Mouse (Mus musculus): ENCODE measurements at regions not wholly inside any gene's neighbourhood (a gene's known extent, or its start where the extent isn't known, plus 50 kb on each side); places are given as distances from the start of the nearest gene placed in this dataset.
A peak's percentile ranks its signal among the peaks of the same experiment; 100 is the strongest.

DNA sequence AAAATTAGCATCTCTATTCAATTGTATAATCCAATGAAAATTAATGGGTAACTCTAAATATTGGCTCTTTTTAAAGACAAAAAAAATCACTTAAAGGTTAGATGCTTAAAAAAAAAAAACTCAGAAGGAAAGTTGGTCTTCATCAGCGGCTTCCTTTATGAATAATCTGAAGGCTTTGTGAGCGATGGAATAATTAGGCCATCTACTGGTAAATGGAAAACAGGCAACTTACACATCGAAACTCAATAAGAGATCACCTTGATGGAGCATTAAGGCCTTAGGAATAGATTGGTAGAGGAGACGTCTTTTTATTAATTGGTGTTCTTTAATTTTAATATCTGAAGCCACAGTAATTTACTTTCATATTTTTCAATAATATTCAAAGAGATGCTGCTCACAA, 218.6 kb upstream of the Tacr3 start:
- DNase-seq: no peak

DNA sequence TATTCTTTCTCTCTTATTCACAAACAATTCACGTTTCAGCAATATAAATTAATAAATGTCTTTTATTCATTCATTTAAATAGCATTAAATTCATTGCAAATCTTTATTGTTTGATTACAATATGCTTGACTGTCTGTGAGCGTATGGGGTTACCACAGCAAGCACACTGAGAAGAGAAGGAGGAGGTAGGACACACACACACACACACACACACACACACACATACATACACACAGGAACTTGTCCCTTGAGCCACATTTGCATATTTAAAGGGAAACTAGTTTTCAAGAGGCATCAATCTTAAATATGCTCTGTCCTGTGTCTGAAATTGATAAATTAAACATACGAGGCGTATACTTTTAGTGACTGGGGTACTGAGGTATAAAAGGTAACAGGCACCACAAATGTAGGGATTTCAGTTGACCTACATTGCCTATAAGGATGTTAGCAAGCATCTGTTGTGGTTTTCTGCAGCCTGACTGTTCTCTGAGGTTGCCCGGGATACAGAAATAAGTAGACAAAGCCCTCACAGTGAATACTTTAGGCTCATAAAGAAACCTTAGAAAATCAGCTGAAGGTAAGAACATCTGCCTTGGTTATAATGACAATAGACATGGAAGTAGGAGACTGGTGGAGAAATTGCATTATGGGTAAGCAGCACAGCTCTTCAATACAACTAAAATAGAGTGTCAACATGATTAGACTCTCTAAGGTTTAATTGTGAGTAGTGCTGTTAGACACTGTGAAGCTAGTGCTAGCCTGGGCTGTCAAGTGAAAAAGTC, 217.1 kb upstream of the Tacr3 start:
- no peak for DNase-seq

GRCm38 (mm10) chr3:134612298-134612616, 216.6 kb upstream of the Tacr3 start:
- no peak for DNase-seq

GRCm38 (mm10) chr3:134629166-134630134, 199.4 kb upstream of the Tacr3 start:
- DNase-seq: peak; percentile 3

DNA sequence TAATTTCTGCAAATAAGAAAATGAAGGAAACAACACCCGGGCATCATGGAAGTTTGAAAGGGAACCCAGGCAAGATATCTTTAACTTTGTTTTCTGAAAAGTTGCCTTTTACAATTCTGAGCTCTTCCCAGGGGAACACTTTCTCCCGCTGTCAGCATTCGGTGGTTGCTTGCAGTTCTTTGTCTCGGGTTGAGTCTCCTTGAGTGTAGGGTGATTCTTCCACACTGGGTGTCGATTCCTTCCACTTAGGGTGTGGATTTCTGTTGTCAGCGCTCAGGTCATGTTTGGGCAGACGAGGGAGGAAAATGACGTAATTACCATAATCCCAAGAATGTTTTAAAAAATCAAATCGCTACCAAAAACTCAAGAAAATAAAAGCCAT, 198.7 kb upstream of the Tacr3 start:
- no peak for DNase-seq

GRCm38 (mm10) chr3:134648727-134649445, 179.9 kb upstream of the Tacr3 start:
- no peak for DNase-seq

DNA sequence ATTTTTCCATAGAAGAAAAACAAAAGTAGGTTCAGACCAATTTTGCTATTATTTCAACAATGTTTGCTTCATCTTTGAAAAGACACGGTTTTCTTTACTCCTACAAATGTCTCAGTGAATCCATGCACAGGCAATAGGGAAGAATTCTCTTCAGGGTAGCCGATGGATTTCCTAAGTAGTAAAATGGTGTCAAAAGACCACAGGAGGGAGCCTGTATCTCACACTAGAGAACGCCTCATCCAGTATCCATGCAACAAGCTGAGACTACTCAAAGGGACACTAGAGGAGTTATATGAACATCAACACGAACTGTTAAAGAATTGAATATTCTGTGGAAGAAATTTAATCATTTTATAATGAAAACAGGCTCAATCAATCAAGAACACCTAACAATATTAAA, 174.8 kb upstream of the Tacr3 start:
- no peak for DNase-seq

- no peak for DNase-seq
These were observed 133.9 kb upstream of the Tacr3 start for GRCm38 (mm10) chr3:134694893-134695292.

DNA sequence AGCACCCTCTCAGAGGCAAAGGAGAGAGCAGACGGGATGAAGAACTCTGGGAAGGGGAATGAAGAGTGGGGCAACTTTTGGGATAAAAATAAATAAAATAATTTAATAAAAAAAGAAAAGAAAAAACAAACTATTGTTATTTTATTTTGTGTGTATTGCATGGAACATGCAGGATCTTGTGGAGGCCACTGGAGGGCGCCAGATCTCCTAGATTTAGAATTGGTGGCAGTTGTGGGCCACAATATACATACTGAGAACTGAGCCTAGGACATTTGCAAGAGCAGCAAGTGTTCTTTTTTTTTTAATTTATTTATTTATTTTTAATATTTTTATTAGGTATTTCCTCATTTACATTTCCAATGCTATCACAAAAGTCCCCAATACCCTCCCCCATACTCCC, 110.2 kb upstream of the Tacr3 start:
- no peak for DNase-seq

DNA sequence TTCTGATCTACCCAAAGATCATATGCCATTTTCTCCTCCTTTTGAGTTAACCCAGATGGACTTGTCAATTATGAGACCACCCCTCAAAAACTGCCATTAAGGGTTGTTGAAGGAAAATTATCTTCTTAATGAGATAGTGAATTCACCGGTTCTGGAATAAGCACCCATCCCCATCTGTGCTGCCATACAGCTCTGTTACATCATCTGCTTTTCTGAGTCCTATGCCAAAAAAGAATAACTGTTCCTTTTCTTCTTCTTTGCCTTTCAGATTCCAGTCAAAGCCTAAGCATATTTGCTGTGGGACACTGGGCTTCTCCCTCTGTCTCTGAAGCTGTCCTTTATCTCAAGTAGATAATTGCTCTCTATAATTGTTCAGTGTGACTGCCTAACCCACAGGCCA, 93.1 kb upstream of the Tacr3 start:
- no peak for DNase-seq

DNA sequence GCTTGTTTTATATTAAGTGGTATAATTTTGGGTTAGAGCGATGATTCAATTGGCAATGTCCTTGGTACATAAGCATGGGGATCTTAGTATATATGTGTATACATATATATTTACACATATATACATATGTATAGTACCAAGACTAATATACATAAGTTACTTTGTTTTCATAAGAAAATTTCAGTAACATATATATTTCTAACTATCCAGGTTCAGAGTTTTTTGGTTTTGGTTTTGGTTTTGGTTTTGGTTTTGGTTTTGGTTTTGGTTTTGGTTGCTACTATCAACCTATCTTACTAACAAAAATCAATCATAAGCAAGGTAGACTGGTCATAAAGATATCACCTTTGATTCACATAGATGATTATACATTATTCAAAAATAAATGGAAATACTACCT, 67.7 kb upstream of the Tacr3 start:
- DNase-seq: no peak

DNA sequence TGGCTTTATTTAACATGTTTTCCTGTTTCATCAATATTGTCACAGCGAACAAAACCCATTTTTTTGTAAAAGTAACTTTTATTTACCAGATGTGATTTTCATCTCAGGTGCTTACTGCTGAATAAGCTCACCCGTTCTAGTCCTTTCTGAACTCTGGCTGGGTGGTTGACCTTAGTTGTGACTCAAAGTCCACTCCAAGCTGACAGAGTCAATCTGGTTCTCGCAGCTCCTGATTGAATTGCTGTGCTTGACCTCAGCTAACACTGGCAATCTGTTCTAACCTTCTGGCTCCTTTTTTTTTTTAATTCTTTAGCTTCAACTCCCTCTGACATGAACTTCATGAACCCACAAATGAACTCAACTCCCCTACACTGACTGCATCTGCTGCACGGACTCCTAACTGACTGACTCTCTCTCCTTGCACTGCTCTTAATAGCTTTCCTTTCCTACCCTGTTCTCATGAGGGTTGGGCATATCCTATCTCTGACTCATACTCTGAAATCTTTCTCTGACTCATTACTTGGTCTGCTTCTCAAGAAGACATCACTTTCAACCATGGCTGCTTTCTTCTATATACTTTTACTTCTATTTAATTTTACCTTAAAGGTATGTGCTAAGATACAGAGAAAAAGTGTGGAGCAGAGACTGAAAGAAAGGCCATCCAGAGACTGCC, 65.4 kb upstream of the Tacr3 start:
- DNase-seq: no peak
